8 mouse cellular contexts compared by ENCODE assay signal in genomic region chr2:103784621-103785020, GRCm38 (mm10). TPM values are rescaled to one million over a fixed set of nuclear protein-coding genes. Genes with fewer than 3 reads are reported as not detected.
DNase-seq lines count a peak whose midpoint lies in the region; ATAC-seq and TF ChIP-seq lines count a peak whose summit lies in the region.

No protein-coding gene starts in this region.

- no peak overlapping the region for H3K4me3 ChIP-seq in heart, adult 2 months
- H3K4me3 ChIP-seq in forebrain, embryonic 12.5 days (replicated peaks): no peak overlapping the region

- H3K36me3 ChIP-seq in heart, adult 2 months (ENCODE audit: control insufficient read depth, insufficient read depth, low read length): peaks cover 6% of the 10 kb centered on the region
- H3K36me3 ChIP-seq in forebrain, embryonic 12.5 days (replicated peaks): peaks cover 42% of the 10 kb centered on the region

- no peak for TF ChIP-seq EP300 in heart, adult 2 months (IDR thresholded peaks at IDR 0.05; ENCODE audit: insufficient read depth, low read depth, low read length)

- peaks cover 2% of the 10 kb centered on the region for H3K79me2 ChIP-seq in heart, adult 2 months (replicated peaks; ENCODE audit: control insufficient read depth, insufficient read depth, low read length)

- peak; percentile 74 for ATAC-seq in megakaryocyte, adult 5-6 weeks (ENCODE audit: poor library complexity, severe bottlenecking)
- ATAC-seq in forebrain, embryonic 12.5 days (ENCODE audit: low FRiP score): no peak

- H3K27me3 ChIP-seq in heart, adult 2 months (ENCODE audit: control insufficient read depth, insufficient read depth, low read length): no peaks in the 10 kb centered on the region
- no peaks in the 10 kb centered on the region for H3K27me3 ChIP-seq in forebrain, embryonic 12.5 days

- no peaks in the 10 kb centered on the region for H3K4me1 ChIP-seq in heart, adult 2 months (ENCODE audit: control insufficient read depth, insufficient read depth, low read length)
- H3K4me1 ChIP-seq in forebrain, embryonic 12.5 days: peaks cover 6% of the 10 kb centered on the region; the same call in 1 of the 2 replicates

- TF ChIP-seq POLR2A in heart, adult 2 months (IDR thresholded peaks at IDR 0.05; ENCODE audit: insufficient read depth, low read depth, low read length): no peak

- peak in 1 of 2 experiments; percentile 7 for DNase-seq in heart, adult 2 months
- DNase-seq in heart, postnatal 10 days: no peak
- DNase-seq in 3T3-L1 (ENCODE audit: low read depth, low spot score) (peak; percentile 67), WW6 (ENCODE audit: low read depth, low spot score) (peak; percentile 26)
- DNase-seq in right cerebral cortex, adult 2 months (ENCODE audit: low spot score in 2 of 2): no peak
- no peak for DNase-seq in left cerebral cortex, postnatal 36 days (ENCODE audit: low spot score in 2 of 2)

- H3K27ac ChIP-seq in heart, adult 2 months: no peak overlapping the region
- H3K27ac ChIP-seq in forebrain, embryonic 12.5 days: no peak overlapping the region

- no peak overlapping the region for H3K9ac ChIP-seq in heart, adult 2 months (ENCODE audit: low read depth, low read length)
- H3K9ac ChIP-seq in forebrain, embryonic 12.5 days: no peak overlapping the region

- peak; percentile 70 for TF ChIP-seq CTCF in heart, adult 2 months (IDR thresholded peaks at IDR 0.05)

- intact Hi-C loops in heart, adult 2 months (cut with DNase I): loop anchor here (10.0 kb wide), 1 partner anchor 80 kb away; no protein-coding TSS in a partner anchor
- intact Hi-C loops in heart, postnatal 10 days (cut with DNase I): no loop called here
- intact Hi-C loops in left cerebral cortex, postnatal 36 days (cut with DNase I): no loop called here

- no peak overlapping the region for H3K4me2 ChIP-seq in forebrain, embryonic 12.5 days

- WGBS in heart, adult 2 months: 89% methylated on average over 4 of the region's 4 CpGs
- WGBS in forebrain, embryonic 12.5 days: 85% methylated on average over 4 of the region's 4 CpGs

- no peaks in the 10 kb centered on the region for H3K9me3 ChIP-seq in forebrain, embryonic 12.5 days

RNA-seq across cellular contexts. Expression of gene Caprin1, which starts 12.8 kb away (rescaled TPM):
- total RNA-seq in heart, adult 2 months (2021): 100 to 1,000 TPM; 190 to 204 TPM
- polyA plus RNA-seq in heart, adult 2 months (2012; rRNA removed): 56.1 and 94.6 TPM in 2 replicates
- total RNA-seq in heart, postnatal 10 days (2021): 100 to 1,000 TPM; 228 to 246 TPM
- total RNA-seq in megakaryocyte, adult 5-6 weeks (2015): 209 and 211 TPM in 2 replicates
- 242 and 276 TPM in 2 replicates for total RNA-seq in megakaryocyte, adult 5-6 weeks (2017)
- 100 to 1,000 TPM; 283 to 320 TPM for total RNA-seq in left cerebral cortex, postnatal 36 days (2021)
- 584 and 628 TPM in 2 replicates for polyA plus RNA-seq in forebrain, embryonic 12.5 days (2016; fragmentation: Nextera tagmentation; extraction: Ambion mirVana)

RNA-seq across cellular contexts. Expression of gene Nat10, which starts 23.6 kb away (rescaled TPM):
- 10 to 100 TPM; 14.0 to 14.2 TPM for total RNA-seq in heart, adult 2 months (2021)
- polyA plus RNA-seq in heart, adult 2 months (2012; rRNA removed): 26.1 and 30.4 TPM in 2 replicates
- total RNA-seq in heart, postnatal 10 days (2021): 10 to 100 TPM; 17.6 to 20.7 TPM
- 6.2 and 13.9 TPM in 2 replicates for total RNA-seq in megakaryocyte, adult 5-6 weeks (2015)
- total RNA-seq in megakaryocyte, adult 5-6 weeks (2017): 12.1 and 14.7 TPM in 2 replicates
- total RNA-seq in left cerebral cortex, postnatal 36 days (2021): 10 to 100 TPM; 20.5 to 29.1 TPM
- 30.9 and 34.4 TPM in 2 replicates for polyA plus RNA-seq in forebrain, embryonic 12.5 days (2016; fragmentation: Nextera tagmentation; extraction: Ambion mirVana)

Comparison
In these comparisons a context has a peak if more than half of its experiments do, and no peak if none do; other contexts are left out.
1. DNase-seq: peak in 3T3-L1 (single experiment) and WW6 (single experiment); none in heart, postnatal 10 days (0 of 2), right cerebral cortex, adult 2 months (0 of 2) and left cerebral cortex, postnatal 36 days (0 of 2).